Mouse (Mus musculus) MEL (cell line): ENCODE data around the gene Bbs9.

Source experiments
- CHD1 ChIP-seq: IDR thresholded peaks from 2 replicates; pipeline ENCODE4 v1.6.1; 2012; ENCODE audit warnings: low read depth, mild to moderate bottlenecking, inconsistent platforms, low read length, improper control_type of control experiment
- CTCF ChIP-seq, 3 experiments: IDR thresholded peaks in 2 of 3; conservative IDR thresholded peaks in 1 of 3; 2 replicates each; pipeline ENCODE4 v1.5.1; 2011 to 2012; ENCODE audit warnings: low read length in 3 of 3, low read depth in 2 of 3, mild to moderate bottlenecking in 2 of 3, improper control_type of control experiment in 1 of 3, inconsistent platforms in 1 of 3, mixed read lengths in 1 of 3, moderate library complexity in 1 of 3; ENCODE audit not compliant: control insufficient read depth in 1 of 3, insufficient read depth in 1 of 3, poor library complexity in 1 of 3, severe bottlenecking in 1 of 3
- EP300 ChIP-seq, 2 experiments: IDR thresholded peaks; 2 replicates each; pipeline ENCODE4 v1.6.1; 2011; ENCODE audit warnings: improper control_type of control experiment in 2 of 2, low read length in 2 of 2, low read depth in 1 of 2, mild to moderate bottlenecking in 1 of 2
- GATA1 ChIP-seq: IDR thresholded peaks from 2 replicates; pipeline ENCODE4 v1.6.1; 2011; ENCODE audit warnings: low read depth, low read length, improper control_type of control experiment
- MAX ChIP-seq: IDR thresholded peaks from 2 replicates; pipeline ENCODE4 v1.6.1; 2011; ENCODE audit warnings: low read length, improper control_type of control experiment
- NELFE ChIP-seq: IDR thresholded peaks from 2 replicates; pipeline ENCODE4 v1.6.1; 2011; ENCODE audit warnings: low read depth, low read length, improper control_type of control experiment
- POLR2A ChIP-seq, 2 experiments: IDR thresholded peaks; 2 replicates each; pipeline ENCODE4 v1.6.1; 2011 to 2012; ENCODE audit warnings: low read length in 2 of 2, mild to moderate bottlenecking in 2 of 2, control low read depth in 1 of 2, improper control_type of control experiment in 1 of 2, low read depth in 1 of 2, moderate library complexity in 1 of 2; ENCODE audit not compliant: control insufficient read depth in 1 of 2, insufficient read depth in 1 of 2, poor library complexity in 1 of 2

DNA sequence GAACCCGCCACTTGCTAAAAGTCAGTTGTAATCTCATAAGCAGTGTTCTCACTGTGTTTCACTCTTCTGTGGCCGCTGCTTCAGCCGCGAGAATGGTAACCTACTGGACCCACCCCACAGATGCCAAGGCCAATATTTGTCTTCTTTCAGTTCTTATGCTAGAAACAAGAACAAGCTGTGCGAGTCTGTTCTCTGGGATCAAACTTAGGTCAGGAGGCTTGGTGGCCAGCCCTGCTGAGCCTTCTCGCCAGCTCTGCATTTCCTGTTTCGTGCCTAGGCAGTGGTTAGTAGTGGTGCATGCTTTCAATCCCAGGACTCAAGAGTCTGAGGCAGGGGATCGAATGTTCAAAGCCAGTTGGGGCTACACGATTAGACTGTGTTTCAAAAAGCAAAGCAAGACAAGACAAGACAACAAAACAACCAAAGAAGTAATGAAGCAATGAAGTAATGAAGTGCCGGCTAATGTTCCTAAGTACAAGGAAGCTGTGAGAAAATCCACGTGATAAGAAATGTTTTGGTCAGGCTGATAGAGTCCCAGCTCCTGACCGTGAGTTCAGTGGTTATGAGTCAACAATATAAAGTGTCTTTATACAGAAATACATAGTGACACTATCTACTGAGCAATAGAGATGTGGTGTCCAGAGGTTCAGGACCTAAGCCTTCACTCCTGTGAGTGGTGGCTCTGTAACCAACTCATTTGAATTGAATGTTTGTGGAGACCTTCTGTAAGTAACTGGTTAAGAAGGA, 9.2 kb downstream of the Bbs9 start:
- TF ChIP-seq CTCF (IDR thresholded peaks at IDR 0.05 in 2 of 3, conservative IDR thresholded peaks at IDR 0.05 in 1 of 3; ENCODE audit: control insufficient read depth in 1 of 3, insufficient read depth in 1 of 3, low read depth in 2 of 3, low read length in 3 of 3, poor library complexity in 1 of 3, severe bottlenecking in 1 of 3) (no peak), CHD1 (no peak), NELFE (no peak), MAX (no peak), GATA1 (no peak), EP300 (IDR thresholded peaks at IDR 0.05; ENCODE audit: low read depth in 1 of 2, low read length in 2 of 2) (no peak), POLR2A (IDR thresholded peaks at IDR 0.05; ENCODE audit: control insufficient read depth in 1 of 2, insufficient read depth in 1 of 2, low read depth in 1 of 2, low read length in 2 of 2, poor library complexity in 1 of 2) (no peak)
